In genomic region chr6:31215661-31216060, GRCm38 (mm10) we compare ENCODE assay signal across 8 mouse cellular contexts.
DNase-seq lines count a peak whose midpoint lies in the region; ATAC-seq and TF ChIP-seq lines count a peak whose summit lies in the region.

No protein-coding gene starts in this region.

- H3K4me2 ChIP-seq in forebrain, embryonic 14.5 days (ENCODE audit: low read length): peak overlapping the region; percentile 100
- H3K4me2 ChIP-seq in liver, embryonic 14.5 days (ENCODE audit: low read depth): peak overlapping the region; percentile 71

- H3K27ac ChIP-seq in heart, embryonic 10.5 days: no peak overlapping the region
- H3K27ac ChIP-seq in forebrain, embryonic 14.5 days (ENCODE audit: low read depth, low read length): no peak overlapping the region
- H3K27ac ChIP-seq in liver, embryonic 14.5 days: no peak overlapping the region

- peaks cover 29% of the 10 kb centered on the region for H3K4me1 ChIP-seq in heart, embryonic 10.5 days
- peaks cover 18% of the 10 kb centered on the region; the same call in 1 of the 2 replicates for H3K4me1 ChIP-seq in forebrain, embryonic 14.5 days (ENCODE audit: control insufficient read depth, insufficient read depth, low read length)
- 0 out of 4 replicates have a peak, but pooled peaks cover 0 to 2% of the 10 kb centered on the region in 2 experiments for H3K4me1 ChIP-seq in liver, embryonic 14.5 days (replicated peaks; ENCODE audit: control insufficient read depth in 2 of 2, insufficient read depth in 2 of 2, low read length in 1 of 2)

- TF ChIP-seq EP300 in liver, embryonic 14.5 days (IDR thresholded peaks at IDR 0.05; ENCODE audit: low read depth): no peak

- H3K9ac ChIP-seq in forebrain, embryonic 14.5 days (ENCODE audit: low read length): no peak overlapping the region
- no peak overlapping the region for H3K9ac ChIP-seq in liver, embryonic 14.5 days (replicated peaks)

- H3K79me2 ChIP-seq in C2C12 (ENCODE audit: control insufficient read depth, insufficient read depth): peaks cover 92% of the 10 kb centered on the region

- H3K79me3 ChIP-seq in C2C12 (ENCODE audit: low read depth): peaks cover 33% of the 10 kb centered on the region

- H3K9me3 ChIP-seq in heart, embryonic 10.5 days: no peaks in the 10 kb centered on the region
- no peaks in the 10 kb centered on the region for H3K9me3 ChIP-seq in forebrain, embryonic 14.5 days (replicated peaks; ENCODE audit: control insufficient read depth, low read length)
- H3K9me3 ChIP-seq in liver, embryonic 14.5 days (ENCODE audit: control insufficient read depth, low read length): no peaks in the 10 kb centered on the region

- H3K4me3 ChIP-seq in heart, embryonic 10.5 days: peak overlapping the region; percentile 89
- H3K4me3 ChIP-seq in C2C12 (ENCODE audit: insufficient read depth, poor library complexity, severe bottlenecking): peak overlapping the region; percentile 46
- H3K4me3 ChIP-seq in forebrain, embryonic 14.5 days (ENCODE audit: low read depth, low read length): peak overlapping the region; percentile 68
- H3K4me3 ChIP-seq in liver, embryonic 14.5 days (ENCODE audit: insufficient read depth in 1 of 2, low read depth in 2 of 2, low read length in 2 of 2): no peak overlapping the region; a peak in 1 of 4 replicates

- no peak for ATAC-seq in forebrain, embryonic 14.5 days
- no peak for ATAC-seq in liver, embryonic 14.5 days (ENCODE audit: insufficient read depth)
- no peak for ATAC-seq in frontal cortex, adult (ENCODE audit: low TSS enrichment)

- no peak for TF ChIP-seq CTCF in C2C12 (IDR thresholded peaks at IDR 0.05; ENCODE audit: control insufficient read depth, insufficient read depth, insufficient read length)
- TF ChIP-seq CTCF in liver, embryonic 14.5 days (IDR thresholded peaks at IDR 0.05; ENCODE audit: low read depth): no peak

- no peaks in the 10 kb centered on the region for H3K36me3 ChIP-seq in heart, embryonic 10.5 days
- peaks cover 12% of the 10 kb centered on the region for H3K36me3 ChIP-seq in C2C12 (ENCODE audit: control insufficient read depth, insufficient read depth)
- no peaks in the 10 kb centered on the region for H3K36me3 ChIP-seq in forebrain, embryonic 14.5 days (ENCODE audit: control insufficient read depth, insufficient read depth, low read length)
- H3K36me3 ChIP-seq in liver, embryonic 14.5 days (replicated peaks; ENCODE audit: control insufficient read depth, insufficient read depth, low read depth): no peaks in the 10 kb centered on the region

- DNase-seq in heart, embryonic 10.5 days (ENCODE audit: low spot score): no peak
- DNase-seq in heart, adult 9 months (ENCODE audit: low spot score in 2 of 2): no peak
- DNase-seq in forebrain, embryonic 14.5 days (ENCODE audit: low spot score): no peak
- no peak for DNase-seq in liver, embryonic 14.5 days (ENCODE audit: low read depth in 3 of 3, low spot score in 3 of 3)
- no peak for DNase-seq in spleen, postnatal 4 days (ENCODE audit: low spot score in 2 of 2)
- no peak for DNase-seq in right cerebral cortex, postnatal 36 days (ENCODE audit: low spot score in 2 of 2)

- WGBS in heart, embryonic 10.5 days: 69% methylated on average over 8 of the region's 8 CpGs
- 76% methylated on average over 8 of the region's 8 CpGs for WGBS in forebrain, embryonic 14.5 days
- WGBS in liver, embryonic 14.5 days (ENCODE audit: insufficient replicate concordance): 74% methylated on average over 8 of the region's 8 CpGs

- no peak overlapping the region for H3ac ChIP-seq in C2C12 (ENCODE audit: control insufficient read depth, insufficient read length, low read depth)

- H3K27me3 ChIP-seq in heart, embryonic 10.5 days (ENCODE audit: insufficient read depth, poor library complexity, severe bottlenecking): peaks cover 58% of the 10 kb centered on the region
- no peaks in the 10 kb centered on the region for H3K27me3 ChIP-seq in C2C12 (ENCODE audit: control insufficient read depth, insufficient read depth, insufficient read length)
- peaks cover 30% of the 10 kb centered on the region for H3K27me3 ChIP-seq in forebrain, embryonic 14.5 days (replicated peaks; ENCODE audit: control insufficient read depth, insufficient read depth, low read length)
- H3K27me3 ChIP-seq in liver, embryonic 14.5 days (ENCODE audit: control insufficient read depth, insufficient read depth, low read length): peaks cover 57% of the 10 kb centered on the region

TF ChIP-seq in C2C12, 6 proteins besides CTCF, POLR2A, EP300 and RAD21:
- TF ChIP-seq MYOG (IDR thresholded peaks at IDR 0.05; ENCODE audit: control insufficient read depth, extremely low read depth, insufficient read length) (no peak), CEBPB (IDR thresholded peaks at IDR 0.05; ENCODE audit: low read depth) (no peak), USF1 (IDR thresholded peaks at IDR 0.05; ENCODE audit: low read depth) (no peak), FOSL1 (IDR thresholded peaks at IDR 0.05; ENCODE audit: insufficient read depth, low read length, poor library complexity, severe bottlenecking) (no peak), MAX (IDR thresholded peaks at IDR 0.05) (no peak), MYOD1 (IDR thresholded peaks at IDR 0.05; ENCODE audit: control insufficient read depth, insufficient read length, low read depth) (no peak)
TF ChIP-seq in C2C12: peak in this region for 0.

Comparison
In these comparisons a context has a peak if more than half of its experiments do, and no peak if none do; other contexts are left out.
1. H3K4me3 ChIP-seq: peak in heart, embryonic 10.5 days (single experiment), C2C12 (single experiment) and forebrain, embryonic 14.5 days (single experiment); none in liver, embryonic 14.5 days (0 of 2).